Mouse (Mus musculus) hindbrain, embryonic 10.5 days (tissue): ENCODE results near the gene Mrpl38. TPM values are rescaled to one million over a fixed set of nuclear protein-coding genes. Genes with fewer than 3 reads are reported as not detected.

Experiments used
- DNase-seq: peaks from one replicate; pipeline ENCODE4 v3.0.0-alpha.2; 2017; ENCODE audit warnings: low spot score
- H3K27ac ChIP-seq: fragments of 300-500 bp; sonication (generic); 2 replicates; pipeline ENCODE4 v1.5.1; 2016; ENCODE audit warnings: mild to moderate bottlenecking, moderate library complexity
- H3K27me3 ChIP-seq: fragments of 300-500 bp; sonication (generic); 2 replicates; pipeline ENCODE4 v1.6.1; 2016; ENCODE audit warnings: mild to moderate bottlenecking; ENCODE audit not compliant: poor library complexity, insufficient read depth, severe bottlenecking
- H3K36me3 ChIP-seq: fragments of 300-500 bp; sonication (generic); 2 replicates; pipeline ENCODE4 v1.6.1; 2016; ENCODE audit warnings: mild to moderate bottlenecking, moderate library complexity
- H3K4me1 ChIP-seq: fragments of 300-500 bp; sonication (generic); replicated peaks from 2 replicates; pipeline ENCODE4 v1.6.1; 2016; ENCODE audit warnings: mild to moderate bottlenecking
- H3K4me3 ChIP-seq: fragments of 300-500 bp; sonication (generic); 2 replicates; pipeline ENCODE4 v1.5.1; 2016; ENCODE audit warnings: mild to moderate bottlenecking, moderate library complexity
- H3K9me3 ChIP-seq: fragments of 300-500 bp; sonication (generic); 2 replicates; pipeline ENCODE4 v1.6.1; 2016; ENCODE audit warnings: mild to moderate bottlenecking, moderate library complexity
- WGBS: fragments of 180-500 bp; shearing (Covaris S2); methylation state at CpG from one replicate; pipeline ENCODE4 v1.1.7; 2016; 5-methylcytosine and 5-hydroxymethylcytosine counted together
- polyA plus RNA-seq: library from polyadenylated mRNA; unstranded; fragments of >200 nt; fragmentation: Nextera tagmentation; extraction: Ambion mirVana; gene quantifications from 2 replicates; pipeline ENCODE4 v1.2.1, GENCODE M21; 2016

The Mrpl38 gene
- polyA plus RNA-seq, 1 experiment from 2014 or later, result 114 TPM

DNA sequence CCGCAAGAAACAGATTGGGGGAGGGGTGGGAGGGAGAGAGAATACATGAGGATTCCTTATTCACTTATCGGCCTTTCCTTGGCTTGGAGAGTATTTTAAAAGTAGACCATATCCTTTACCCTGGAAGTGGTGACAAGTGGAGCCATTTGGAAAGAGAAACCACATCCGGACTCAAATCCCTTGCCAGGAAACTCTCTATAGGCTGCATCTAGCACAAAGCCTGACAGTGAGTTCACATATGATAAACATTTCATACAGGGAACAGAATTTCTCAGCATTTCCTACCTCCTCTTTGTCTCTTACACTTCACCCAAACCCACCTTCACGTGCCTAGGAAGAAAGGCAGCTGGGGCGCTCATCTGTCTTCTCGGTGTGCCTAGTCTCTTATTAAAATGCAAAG lies 28.6 kb upstream of the Mrpl38 start:
- Histone ChIP-seq H3K9me3 (no peaks in the 10 kb centered on the region), H3K4me1 (peaks cover 40% of the 10 kb centered on the region), H3K27me3 (no peaks in the 10 kb centered on the region; the same call in 1 of the 2 replicates), H3K36me3 (peaks cover 53% of the 10 kb centered on the region), H3K27ac (peak overlapping the region; percentile 95), H3K4me3 (peak overlapping the region; percentile 84)
- no peak for DNase-seq
- WGBS, result 19% methylated on average over 6 of the region's 6 CpGs

DNA sequence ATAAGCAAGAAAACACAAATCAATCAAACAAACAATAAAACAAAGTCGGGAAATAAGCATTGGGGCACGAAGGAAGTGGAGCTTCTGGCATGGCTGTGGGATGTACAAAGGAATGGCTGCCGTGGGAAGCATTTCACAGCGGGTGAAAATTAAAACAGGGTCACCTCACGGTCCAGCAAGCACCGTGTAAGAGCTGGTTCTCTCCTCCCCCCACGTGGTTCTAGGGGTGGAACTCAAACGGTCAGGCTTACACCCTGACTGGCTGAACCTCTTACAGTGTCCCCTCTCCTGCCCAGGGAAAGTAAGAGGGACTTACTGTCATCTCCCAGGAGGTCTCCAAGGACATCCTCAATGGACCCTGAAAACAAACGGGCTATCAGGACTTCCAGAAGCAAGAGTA lies 24.3 kb upstream of the Mrpl38 start:
- H3K4me1 ChIP-seq, result peaks cover 43% of the 10 kb centered on the region
- no peaks in the 10 kb centered on the region for H3K27me3 ChIP-seq
- peaks cover 81% of the 10 kb centered on the region for H3K36me3 ChIP-seq
- no peak for DNase-seq
- WGBS, result 37% methylated on average over 9 of the region's 9 CpGs
- H3K4me3 ChIP-seq, result no peak overlapping the region
- no peaks in the 10 kb centered on the region for H3K9me3 ChIP-seq
- peak overlapping the region; percentile 50 for H3K27ac ChIP-seq

DNA sequence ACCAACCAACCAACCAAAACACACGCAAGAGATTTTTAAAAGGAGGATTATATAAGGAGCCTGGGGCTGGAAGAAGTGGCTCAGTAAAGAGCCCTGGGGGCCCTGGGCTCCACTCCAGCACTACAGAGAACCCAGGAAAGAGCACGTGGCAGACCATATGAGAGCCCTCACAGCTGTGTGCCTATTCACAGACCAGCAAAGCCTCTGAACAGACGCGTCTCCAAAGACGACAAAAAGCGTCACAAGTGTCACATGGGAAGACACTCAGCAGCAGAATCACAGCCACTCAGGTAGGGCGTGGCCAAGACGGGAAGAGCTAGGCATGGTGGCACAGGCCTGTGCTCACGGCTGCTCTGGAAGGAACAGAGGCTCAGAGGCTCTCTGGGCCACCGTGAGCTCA lies 23.5 kb upstream of the Mrpl38 start:
- peaks cover 40% of the 10 kb centered on the region for H3K4me1 ChIP-seq
- WGBS, result 82% methylated on average over 10 of the region's 10 CpGs
- H3K27me3 ChIP-seq, result no peaks in the 10 kb centered on the region
- no peak overlapping the region for H3K4me3 ChIP-seq
- no peaks in the 10 kb centered on the region for H3K9me3 ChIP-seq
- peaks cover 89% of the 10 kb centered on the region for H3K36me3 ChIP-seq
- H3K27ac ChIP-seq, result no peak overlapping the region; the same call in 1 of the 2 replicates
- no peak for DNase-seq

DNA sequence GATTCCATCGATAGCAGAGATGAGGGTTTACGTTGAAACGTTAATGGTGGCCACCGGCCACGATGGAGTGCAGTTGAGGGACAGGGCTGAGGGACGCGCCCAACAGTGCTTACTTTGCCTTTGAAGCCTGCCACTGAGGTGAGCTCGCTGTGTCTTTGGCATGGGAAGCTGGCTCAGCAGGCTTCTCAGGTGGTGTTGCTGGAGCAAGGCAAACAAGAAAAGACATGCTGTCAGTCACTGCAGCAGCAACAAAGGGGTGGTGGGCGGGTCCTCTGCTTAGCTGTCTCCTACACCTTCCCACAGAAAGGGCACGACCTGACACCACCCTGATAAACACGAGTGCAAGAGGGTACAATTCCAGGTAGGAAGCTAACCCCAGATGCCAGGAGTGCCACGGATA lies 22.6 kb upstream of the Mrpl38 start:
- DNase-seq, result no peak
- peaks cover 32% of the 10 kb centered on the region for H3K4me1 ChIP-seq
- no peak overlapping the region for H3K4me3 ChIP-seq
- H3K27me3 ChIP-seq, result no peaks in the 10 kb centered on the region
- peaks cover 95% of the 10 kb centered on the region for H3K36me3 ChIP-seq
- no peaks in the 10 kb centered on the region for H3K9me3 ChIP-seq
- WGBS, result 67% methylated on average over 12 of the region's 12 CpGs
- H3K27ac ChIP-seq, result 0 out of 2 replicates have a peak overlapping the region, but pooled peaks have one; percentile 6

DNA sequence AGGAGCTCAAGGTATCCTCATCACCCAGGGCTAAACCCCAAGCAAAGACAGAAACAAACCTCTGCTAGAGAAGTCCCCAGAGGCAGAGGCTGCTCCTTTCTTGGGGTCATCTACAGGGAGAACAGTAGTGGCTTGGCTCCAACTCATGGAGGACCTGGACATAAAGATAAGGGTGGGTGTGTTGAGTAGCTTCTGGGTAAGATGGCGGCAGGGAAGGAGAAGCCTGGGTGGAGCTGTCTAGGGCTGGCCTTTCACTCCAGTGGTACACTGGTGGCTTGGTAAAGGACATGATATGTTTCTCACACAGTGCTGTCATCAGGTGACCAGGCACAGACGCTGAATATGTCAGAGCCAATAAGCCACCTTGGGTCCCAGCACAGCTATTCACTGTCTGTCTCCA lies 12.3 kb upstream of the Mrpl38 start:
- 94% methylated on average over 2 of the region's 2 CpGs for WGBS
- H3K27me3 ChIP-seq, result no peaks in the 10 kb centered on the region
- H3K4me3 ChIP-seq, result no peak overlapping the region
- H3K9me3 ChIP-seq, result no peaks in the 10 kb centered on the region
- H3K4me1 ChIP-seq, result peaks cover 23% of the 10 kb centered on the region
- no peak for DNase-seq
- H3K27ac ChIP-seq, result peak overlapping the region; percentile 46; the same call in 1 of the 2 replicates
- H3K36me3 ChIP-seq, result peaks cover 100% of the 10 kb centered on the region

DNA sequence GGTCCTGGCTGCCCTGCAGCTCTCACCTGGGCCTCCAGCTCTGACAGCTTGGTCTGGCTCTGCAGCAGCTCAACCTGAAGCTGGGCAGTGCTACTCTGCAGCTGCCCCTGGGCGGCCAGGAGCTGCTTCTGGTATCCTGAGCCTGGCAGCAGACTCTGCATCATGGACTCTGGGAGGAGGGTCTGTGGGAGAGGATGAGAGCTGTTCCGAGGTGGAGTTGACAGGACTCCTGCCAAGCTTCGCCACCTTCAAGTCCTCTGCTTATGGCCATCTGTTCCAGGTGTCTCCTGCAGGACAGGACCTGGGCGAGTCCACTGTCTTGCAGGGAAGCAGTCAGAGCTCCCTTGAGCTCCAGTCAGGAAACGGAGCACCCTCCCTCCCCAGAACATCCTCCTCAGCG lies 10.7 kb upstream of the Mrpl38 start:
- Histone ChIP-seq H3K27me3 (no peaks in the 10 kb centered on the region), H3K9me3 (no peaks in the 10 kb centered on the region), H3K27ac (0 out of 2 replicates have a peak overlapping the region, but pooled peaks have one; percentile 1), H3K4me1 (peaks cover 30% of the 10 kb centered on the region), H3K4me3 (no peak overlapping the region), H3K36me3 (peaks cover 100% of the 10 kb centered on the region)
- WGBS, result 85% methylated on average over 6 of the region's 6 CpGs
- no peak for DNase-seq

DNA sequence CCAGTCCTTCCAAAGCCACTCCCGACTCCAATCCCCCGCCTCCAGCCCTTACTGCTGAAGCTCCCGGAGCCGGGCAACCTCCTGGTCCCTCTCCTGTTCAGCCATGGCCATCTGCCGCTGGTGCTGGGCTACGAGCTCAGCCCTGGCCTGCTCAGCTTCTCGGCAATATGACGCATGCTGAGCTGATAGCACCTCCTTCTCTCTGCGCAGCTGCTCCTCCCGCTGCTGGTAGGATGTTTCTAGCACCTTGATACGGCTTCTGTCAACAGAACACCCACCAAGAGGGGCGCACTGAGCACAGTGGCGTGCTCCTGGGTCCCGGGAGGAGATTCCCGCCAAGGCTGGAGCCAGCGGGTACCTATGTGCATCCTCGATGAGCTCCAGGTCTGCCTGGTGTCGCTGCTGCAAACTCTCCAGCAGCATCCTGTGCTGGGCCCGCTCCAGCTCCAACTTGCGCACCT lies 10.1 kb upstream of the Mrpl38 start:
- 69% methylated on average over 20 of the region's 20 CpGs for WGBS
- Histone ChIP-seq H3K36me3 (peaks cover 100% of the 10 kb centered on the region), H3K4me1 (peaks cover 30% of the 10 kb centered on the region), H3K27me3 (no peaks in the 10 kb centered on the region), H3K27ac (peak overlapping the region; percentile 41; the same call in 1 of the 2 replicates), H3K4me3 (no peak overlapping the region), H3K9me3 (no peaks in the 10 kb centered on the region)
- DNase-seq, result no peak

DNA sequence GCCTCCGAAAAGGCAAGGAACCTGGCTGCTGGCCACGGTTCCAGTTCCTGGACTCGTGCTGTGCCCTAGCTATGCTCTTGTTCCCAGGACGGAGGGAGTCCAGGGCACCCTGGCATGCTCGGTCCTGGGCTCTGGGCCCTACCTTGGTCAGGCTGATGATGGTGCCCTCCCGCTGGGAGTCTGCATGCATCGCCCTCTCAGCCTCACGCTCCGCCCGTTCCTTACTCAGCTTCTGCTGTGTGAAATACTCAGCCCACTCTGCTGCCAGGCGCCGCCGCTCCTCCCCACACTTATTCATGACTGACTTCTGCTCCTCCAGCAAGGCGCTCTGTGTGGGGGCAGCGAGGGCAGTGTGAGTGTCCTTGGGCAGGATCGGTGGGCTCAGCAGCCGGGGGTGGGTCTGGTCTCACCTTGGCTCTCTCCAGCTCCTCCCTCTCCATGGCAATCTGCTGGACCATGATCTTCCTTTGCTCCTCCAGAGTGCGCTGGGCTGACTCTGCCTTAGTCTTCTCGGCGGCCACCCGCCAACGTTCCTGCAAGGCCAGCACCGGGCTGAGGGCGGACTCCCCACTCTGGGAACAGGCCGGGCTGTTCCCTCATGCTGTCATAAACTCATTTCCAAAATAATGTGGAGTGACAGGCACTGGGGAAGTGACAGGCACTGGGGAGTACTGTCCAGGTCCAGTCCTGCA lies 7.8 kb upstream of the Mrpl38 start:
- 77% methylated on average over 25 of the region's 25 CpGs for WGBS
- Histone ChIP-seq H3K36me3 (peaks cover 99% of the 10 kb centered on the region), H3K4me3 (no peak overlapping the region), H3K9me3 (no peaks in the 10 kb centered on the region), H3K4me1 (peaks cover 40% of the 10 kb centered on the region), H3K27ac (no peak overlapping the region), H3K27me3 (no peaks in the 10 kb centered on the region)
- no peak for DNase-seq

DNA sequence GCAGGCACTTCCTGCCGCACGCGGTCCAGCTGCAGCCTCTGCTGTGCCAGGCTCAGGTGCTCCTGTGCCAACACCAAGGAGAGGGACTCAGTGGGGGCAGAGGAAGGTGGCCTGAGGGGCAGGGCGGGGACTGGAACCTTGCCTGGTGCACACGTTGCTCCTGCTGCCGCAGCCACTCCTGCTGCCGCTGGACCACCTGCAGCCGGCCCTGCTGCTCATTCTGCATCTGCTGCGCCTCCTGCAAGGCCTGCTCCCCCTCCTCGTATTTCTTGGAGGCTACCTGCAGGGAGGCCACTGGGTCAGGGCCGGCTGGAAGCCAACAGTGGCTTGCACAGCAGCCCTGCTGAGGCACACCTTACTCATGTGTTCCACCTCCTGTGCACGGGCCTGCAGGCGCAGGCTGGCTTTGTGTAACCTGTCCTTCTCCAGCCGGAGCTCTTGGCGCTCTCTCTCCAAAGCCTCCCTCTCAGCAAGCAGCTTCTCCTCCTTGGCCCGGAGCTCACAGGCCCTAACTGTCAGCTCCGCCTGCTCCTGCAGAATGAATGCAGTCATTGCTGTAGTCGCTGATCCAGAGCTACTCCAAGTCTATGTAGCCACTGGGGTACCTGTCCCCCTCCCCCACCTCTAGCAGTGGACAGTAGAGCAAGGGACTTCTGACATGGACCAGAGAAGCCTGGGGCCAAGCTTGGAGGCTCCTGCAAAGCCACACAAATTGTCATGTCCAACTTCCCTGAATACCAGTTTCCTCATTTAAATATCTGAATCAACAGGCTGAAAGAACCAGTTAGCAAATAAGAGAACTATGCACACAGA lies 7.0 kb upstream of the Mrpl38 start:
- Histone ChIP-seq H3K36me3 (peaks cover 91% of the 10 kb centered on the region), H3K27ac (no peak overlapping the region), H3K4me1 (peaks cover 40% of the 10 kb centered on the region), H3K9me3 (no peaks in the 10 kb centered on the region), H3K4me3 (no peak overlapping the region), H3K27me3 (no peaks in the 10 kb centered on the region)
- WGBS, result 56% methylated on average over 18 of the region's 18 CpGs
- DNase-seq, result no peak

DNA sequence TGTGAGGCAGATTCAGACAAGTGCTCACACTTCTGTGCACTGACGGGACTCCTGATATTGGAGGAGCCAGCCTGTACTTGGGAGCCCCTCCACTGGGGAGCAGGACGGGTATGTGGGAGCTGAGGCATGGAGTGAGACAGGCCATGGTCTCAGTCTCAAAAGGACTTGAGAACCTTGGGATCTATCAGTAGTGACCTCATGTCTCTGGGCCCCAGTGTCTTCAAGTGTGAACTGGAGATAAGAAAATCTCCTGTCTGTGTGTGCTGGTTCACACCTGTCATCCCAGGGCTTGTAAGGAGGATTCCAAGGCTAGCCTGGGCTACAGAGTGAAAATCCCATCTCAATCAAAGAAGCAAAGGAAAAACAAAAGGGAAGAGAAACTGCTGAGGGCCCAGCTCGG lies 4.8 kb upstream of the Mrpl38 start:
- no peaks in the 10 kb centered on the region for H3K9me3 ChIP-seq
- 83% methylated on average over 3 of the region's 3 CpGs for WGBS
- DNase-seq, result no peak
- peaks cover 39% of the 10 kb centered on the region for H3K4me1 ChIP-seq
- no peak overlapping the region for H3K27ac ChIP-seq
- H3K4me3 ChIP-seq, result no peak overlapping the region
- H3K36me3 ChIP-seq, result peaks cover 69% of the 10 kb centered on the region
- no peaks in the 10 kb centered on the region for H3K27me3 ChIP-seq

DNA sequence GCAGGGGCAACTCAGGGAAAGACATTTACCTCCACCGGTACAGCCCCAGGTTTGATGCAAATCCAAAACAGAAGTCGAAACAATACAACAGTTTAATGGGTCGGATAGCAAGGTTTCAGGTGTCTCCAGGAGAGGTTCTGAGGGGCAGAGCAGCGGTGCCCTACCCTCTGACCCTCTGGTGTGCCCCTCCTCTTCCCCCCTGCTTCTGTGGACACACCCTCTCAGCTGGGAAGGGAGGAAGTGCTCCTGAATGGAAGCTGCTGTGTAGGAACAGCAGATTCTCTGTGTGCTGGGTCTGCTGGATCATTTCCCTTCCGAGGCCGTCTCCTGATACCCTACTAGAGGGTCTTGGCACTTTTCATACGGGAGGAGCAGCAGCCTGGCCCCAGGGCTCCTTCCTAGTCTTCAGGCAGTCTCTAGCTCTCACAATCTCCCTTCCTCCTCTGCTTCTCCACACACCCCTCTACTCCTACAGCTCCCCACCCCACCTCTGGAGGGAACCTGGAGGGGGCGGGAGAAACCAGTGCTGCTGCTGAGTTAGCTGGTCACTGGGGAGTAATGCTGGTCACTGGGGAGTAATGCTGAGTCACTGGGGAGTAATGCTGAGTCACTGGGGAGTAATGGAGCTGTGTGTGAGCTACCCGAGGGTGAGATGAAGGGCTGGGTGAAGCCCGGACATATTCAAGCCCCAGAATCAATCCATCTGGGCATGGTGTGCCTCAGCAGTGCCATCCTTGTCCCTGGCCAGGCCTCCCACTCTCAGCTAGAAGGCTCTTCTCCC lies 3.7 kb upstream of the Mrpl38 start:
- WGBS, result 73% methylated on average over 10 of the region's 10 CpGs
- no peak for DNase-seq
- Histone ChIP-seq H3K9me3 (no peaks in the 10 kb centered on the region), H3K4me1 (peaks cover 40% of the 10 kb centered on the region), H3K27ac (peak overlapping the region; percentile 46), H3K36me3 (peaks cover 58% of the 10 kb centered on the region), H3K4me3 (no peak overlapping the region), H3K27me3 (no peaks in the 10 kb centered on the region)

DNA sequence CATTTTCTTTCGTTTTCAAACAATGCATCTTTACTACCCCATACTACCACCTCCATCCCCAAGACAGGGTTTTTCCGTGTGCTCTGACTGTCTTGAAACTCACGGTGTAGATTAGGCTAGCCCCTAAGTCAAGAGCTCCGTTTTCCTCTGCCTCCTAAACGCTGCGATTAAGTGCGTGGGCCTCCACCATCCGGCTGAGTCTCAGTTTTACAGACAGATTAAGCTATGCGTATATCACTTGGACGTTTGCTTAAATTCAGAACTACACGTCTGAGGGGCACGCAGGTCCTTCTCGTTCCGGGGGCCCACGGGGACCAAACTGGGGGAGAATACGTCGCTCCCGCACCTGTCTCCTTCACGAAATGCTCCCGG lies 586 bp downstream of the Mrpl38 start:
- Histone ChIP-seq H3K4me3 (peak overlapping the region; percentile 99), H3K36me3 (peaks cover 55% of the 10 kb centered on the region), H3K9me3 (no peaks in the 10 kb centered on the region), H3K27me3 (no peaks in the 10 kb centered on the region), H3K27ac (peak overlapping the region; percentile 93), H3K4me1 (peaks cover 36% of the 10 kb centered on the region)
- DNase-seq, result no peak
- WGBS, result 1% methylated on average over 20 of the region's 20 CpGs
